Mouse (Mus musculus) kidney, adult 2 months (tissue): ENCODE measurements at regions not wholly inside any gene's neighbourhood (a gene's known extent, or its start where the extent isn't known, plus 50 kb on each side); places are given as distances from the start of the nearest gene placed in this dataset.

Experiments
- CTCF ChIP-seq: fragments of 200-500 bp; conservative IDR thresholded peaks from 2 replicates; pipeline ENCODE4 v1.5.1; 2011; ENCODE audit warnings: low read depth, mild to moderate bottlenecking, control low read depth, low read length, moderate library complexity, mixed read lengths; ENCODE audit not compliant: insufficient read depth, insufficient read length
- POLR2A ChIP-seq: fragments of 200-500 bp; IDR thresholded peaks from one replicate; pipeline ENCODE4 v1.6.1; 2011; ENCODE audit warnings: low read depth, low read length, control low read depth

DNA sequence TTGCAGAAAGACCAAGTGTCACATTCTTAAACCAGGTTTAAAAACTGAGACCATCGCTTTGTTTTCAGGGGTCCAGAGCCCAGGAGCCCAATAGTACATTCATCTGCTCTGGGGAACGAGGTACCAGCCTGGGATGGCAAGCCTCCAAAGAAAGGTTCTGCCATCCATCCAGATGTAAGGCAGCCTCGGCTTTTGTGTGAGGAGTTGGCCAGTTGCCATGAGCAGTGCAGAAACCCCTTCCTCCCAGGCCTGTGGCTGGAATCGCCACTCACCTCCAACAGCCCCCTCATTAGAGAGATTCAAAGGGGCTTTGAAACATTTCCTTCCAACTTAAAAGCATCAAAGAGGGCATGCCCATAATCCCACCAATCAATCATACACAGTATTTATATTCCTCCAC lies 110.1 kb downstream of the E030025P04Rik start:
- TF ChIP-seq CTCF: no peak
- no peak for TF ChIP-seq POLR2A
